Mouse (Mus musculus): ENCODE results near the gene 1700003F12Rik. TPM values are rescaled to one million over a fixed set of nuclear protein-coding genes. Genes with fewer than 3 reads are reported as not detected.

Gene 1700003F12Rik
- polyA plus RNA-seq, 1 experiment from 2014 or later = 4.5 TPM

- H3K9ac ChIP-seq (ENCODE audit: low read length) = no peak overlapping the region
- no peaks in the 10 kb centered on the region for H3K27me3 ChIP-seq (ENCODE audit: control insufficient read depth, insufficient read depth, low read length)
- ATAC-seq (replicated peaks; ENCODE audit: low FRiP score) (no peak), DNase-seq (ENCODE audit: low spot score) (no peak)
- no peak overlapping the region for H3K4me2 ChIP-seq (ENCODE audit: low read depth, low read length, severe bottlenecking)
- H3K36me3 ChIP-seq (ENCODE audit: control insufficient read depth, insufficient read depth, low read length) = no peaks in the 10 kb centered on the region
- peaks cover 8% of the 10 kb centered on the region for H3K4me1 ChIP-seq (replicated peaks; ENCODE audit: control insufficient read depth, insufficient read depth, low read length)
- H3K4me3 ChIP-seq (ENCODE audit: low read depth, low read length) = no peak overlapping the region
- H3K9me3 ChIP-seq (ENCODE audit: control insufficient read depth, low read length) = no peaks in the 10 kb centered on the region
- WGBS = 68% methylated on average over 7 of the region's 7 CpGs
- H3K27ac ChIP-seq (ENCODE audit: low read depth, low read length) = no peak overlapping the region
Observed at GRCm38 (mm10) chr2:154574271-154574670, 27.4 kb downstream of the 1700003F12Rik start.

DNA sequence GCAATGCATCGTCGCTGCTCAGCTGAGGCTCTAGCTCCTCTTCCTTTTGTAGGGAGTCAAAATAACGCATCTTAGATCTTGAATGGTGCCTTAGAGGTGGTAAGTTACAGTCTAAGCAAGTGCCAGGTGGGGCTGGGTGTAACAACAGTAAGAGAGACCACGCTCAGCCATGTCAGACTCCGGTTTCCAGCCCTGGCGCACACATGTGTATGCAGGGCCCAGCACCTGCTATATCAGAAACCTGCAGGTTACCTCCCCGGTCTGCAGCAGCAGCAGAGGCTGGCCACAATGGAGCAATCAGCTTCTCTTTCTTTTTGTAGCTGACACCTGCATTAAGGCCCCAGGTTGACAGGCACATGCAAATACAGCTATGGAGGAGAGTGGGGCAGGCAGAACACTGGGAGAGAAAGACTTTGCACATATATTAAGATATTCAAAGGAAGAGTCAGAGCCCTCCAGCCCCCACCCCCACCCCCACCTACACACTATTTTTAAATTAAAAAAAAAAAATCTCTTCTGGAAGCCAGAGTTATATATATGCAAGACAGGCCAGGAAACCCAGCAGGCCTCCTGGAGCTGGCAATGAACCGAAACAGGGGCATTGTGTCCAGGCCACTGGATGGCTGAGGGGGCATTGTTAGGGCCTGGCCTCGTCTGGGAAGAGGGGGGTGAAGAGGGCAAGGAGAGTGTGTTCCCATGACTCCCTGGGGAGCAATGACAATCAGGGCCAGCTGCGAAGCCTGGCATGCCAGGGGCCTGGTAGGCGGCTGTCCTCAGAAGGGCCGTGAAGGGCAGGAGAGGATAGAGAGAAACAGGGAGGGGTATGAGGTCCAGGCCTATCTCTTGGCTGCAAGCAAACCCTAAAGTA is 30.2 kb downstream of the 1700003F12Rik start:
- Histone ChIP-seq H3K9me3 (ENCODE audit: control insufficient read depth, low read length) (no peaks in the 10 kb centered on the region), H3K9ac (ENCODE audit: low read length) (peak overlapping the region; percentile 12), H3K4me1 (replicated peaks; ENCODE audit: control insufficient read depth, insufficient read depth, low read length) (peaks cover 8% of the 10 kb centered on the region), H3K27me3 (ENCODE audit: control insufficient read depth, insufficient read depth, low read length) (no peaks in the 10 kb centered on the region), H3K4me3 (ENCODE audit: low read depth, low read length) (no peak overlapping the region), H3K36me3 (ENCODE audit: control insufficient read depth, insufficient read depth, low read length) (no peaks in the 10 kb centered on the region), H3K27ac (ENCODE audit: low read depth, low read length) (peak overlapping the region; percentile 57; the same call in 1 of the 2 replicates), H3K4me2 (ENCODE audit: low read depth, low read length, severe bottlenecking) (no peak overlapping the region)
- peak; percentile 64; the same call in 1 of the 2 replicates for ATAC-seq (replicated peaks; ENCODE audit: low FRiP score)
- WGBS = 32% methylated on average over 12 of the region's 12 CpGs
- no peak for DNase-seq (ENCODE audit: low spot score)

- Histone ChIP-seq H3K4me2 (ENCODE audit: low read depth, low read length, severe bottlenecking) (no peak overlapping the region), H3K9me3 (ENCODE audit: control insufficient read depth, low read length) (no peaks in the 10 kb centered on the region), H3K27me3 (ENCODE audit: control insufficient read depth, insufficient read depth, low read length) (no peaks in the 10 kb centered on the region), H3K4me1 (replicated peaks; ENCODE audit: control insufficient read depth, insufficient read depth, low read length) (peaks cover 8% of the 10 kb centered on the region), H3K27ac (ENCODE audit: low read depth, low read length) (no peak overlapping the region), H3K36me3 (ENCODE audit: control insufficient read depth, insufficient read depth, low read length) (no peaks in the 10 kb centered on the region), H3K4me3 (ENCODE audit: low read depth, low read length) (no peak overlapping the region), H3K9ac (ENCODE audit: low read length) (no peak overlapping the region)
- WGBS = 55% methylated on average over 6 of the region's 6 CpGs
- ATAC-seq (replicated peaks; ENCODE audit: low FRiP score) (peak; percentile 44; the same call in 1 of the 2 replicates), DNase-seq (ENCODE audit: low spot score) (no peak)
Observed at GRCm38 (mm10) chr2:154577744-154578067, 30.8 kb downstream of the 1700003F12Rik start.

- Histone ChIP-seq H3K27ac (ENCODE audit: low read depth, low read length) (no peak overlapping the region), H3K4me3 (ENCODE audit: low read depth, low read length) (no peak overlapping the region), H3K4me2 (ENCODE audit: low read depth, low read length, severe bottlenecking) (no peak overlapping the region), H3K9ac (ENCODE audit: low read length) (no peak overlapping the region), H3K36me3 (ENCODE audit: control insufficient read depth, insufficient read depth, low read length) (no peaks in the 10 kb centered on the region), H3K9me3 (ENCODE audit: control insufficient read depth, low read length) (no peaks in the 10 kb centered on the region), H3K27me3 (ENCODE audit: control insufficient read depth, insufficient read depth, low read length) (no peaks in the 10 kb centered on the region), H3K4me1 (replicated peaks; ENCODE audit: control insufficient read depth, insufficient read depth, low read length) (peaks cover 8% of the 10 kb centered on the region)
- WGBS = 84% methylated on average over 8 of the region's 8 CpGs
- no peak for ATAC-seq (replicated peaks; ENCODE audit: low FRiP score)
- DNase-seq (ENCODE audit: low spot score) = no peak
Observed at GRCm38 (mm10) chr2:154580586-154580985, 33.7 kb downstream of the 1700003F12Rik start.

- WGBS = 90% methylated on average over 1 of the region's 1 CpGs
- no peak overlapping the region for H3K4me2 ChIP-seq (ENCODE audit: low read depth, low read length, severe bottlenecking)
- no peaks in the 10 kb centered on the region for H3K36me3 ChIP-seq (ENCODE audit: control insufficient read depth, insufficient read depth, low read length)
- no peaks in the 10 kb centered on the region for H3K9me3 ChIP-seq (ENCODE audit: control insufficient read depth, low read length)
- no peak overlapping the region for H3K27ac ChIP-seq (ENCODE audit: low read depth, low read length)
- H3K4me1 ChIP-seq (replicated peaks; ENCODE audit: control insufficient read depth, insufficient read depth, low read length) = peaks cover 8% of the 10 kb centered on the region
- ATAC-seq (replicated peaks; ENCODE audit: low FRiP score) (no peak), DNase-seq (ENCODE audit: low spot score) (no peak)
- H3K4me3 ChIP-seq (ENCODE audit: low read depth, low read length) = no peak overlapping the region
- H3K27me3 ChIP-seq (ENCODE audit: control insufficient read depth, insufficient read depth, low read length) = no peaks in the 10 kb centered on the region
- H3K9ac ChIP-seq (ENCODE audit: low read length) = no peak overlapping the region
Observed at GRCm38 (mm10) chr2:154581421-154581820, 34.5 kb downstream of the 1700003F12Rik start.

DNA sequence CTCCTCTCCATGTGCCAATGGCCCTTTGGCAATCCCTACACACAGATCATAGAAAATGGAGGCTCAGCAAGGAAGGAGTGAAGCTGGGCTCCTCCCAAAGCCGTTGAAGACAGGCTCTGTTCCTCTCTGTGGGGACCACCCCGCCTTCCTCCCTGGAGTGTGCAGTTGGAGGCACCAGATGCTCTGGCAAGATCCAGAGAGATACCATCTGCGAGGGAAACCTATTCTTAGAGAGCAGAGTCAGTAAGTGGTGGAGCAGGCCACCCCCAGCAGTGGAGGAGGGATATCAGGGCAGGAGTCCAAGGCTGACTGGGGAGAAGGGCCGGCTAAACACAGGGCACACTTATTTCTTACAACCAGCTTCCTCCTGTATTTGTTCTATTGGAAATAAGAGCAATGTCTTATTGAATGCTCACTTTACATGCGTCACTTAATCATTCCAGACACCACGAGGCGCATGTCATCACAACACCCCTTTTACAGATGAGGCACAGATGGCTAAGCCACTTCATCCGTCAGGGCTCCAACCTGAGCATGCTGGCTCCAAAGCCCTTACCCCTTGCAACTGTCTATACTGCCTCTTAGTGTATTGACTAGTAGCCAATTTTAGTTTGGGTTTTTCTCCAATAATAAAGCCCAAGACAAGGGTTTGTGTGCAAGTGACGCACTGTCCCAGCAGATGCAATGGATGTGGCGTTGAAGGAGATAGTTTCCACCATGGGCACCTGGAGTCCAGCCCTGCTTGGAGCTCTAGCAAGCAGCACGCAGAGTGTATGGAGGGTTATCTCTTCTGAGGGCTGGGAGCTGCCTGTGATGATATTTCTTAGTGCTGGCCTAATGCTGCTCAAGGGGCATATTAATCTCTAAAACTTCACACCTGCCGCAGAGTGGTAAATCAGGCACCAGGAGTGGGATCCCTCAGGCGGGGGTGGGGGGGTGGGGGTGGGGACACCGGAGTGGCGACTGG is 37.3 kb downstream of the 1700003F12Rik start:
- H3K4me2 ChIP-seq (ENCODE audit: low read depth, low read length, severe bottlenecking) = no peak overlapping the region
- ATAC-seq (replicated peaks; ENCODE audit: low FRiP score) (no peak), DNase-seq (ENCODE audit: low spot score) (no peak)
- H3K9ac ChIP-seq (ENCODE audit: low read length) = no peak overlapping the region
- no peak overlapping the region for H3K27ac ChIP-seq (ENCODE audit: low read depth, low read length)
- H3K4me1 ChIP-seq (replicated peaks; ENCODE audit: control insufficient read depth, insufficient read depth, low read length) = no peaks in the 10 kb centered on the region
- WGBS = 76% methylated on average over 15 of the region's 15 CpGs
- no peak overlapping the region for H3K4me3 ChIP-seq (ENCODE audit: low read depth, low read length)
- H3K9me3 ChIP-seq (ENCODE audit: control insufficient read depth, low read length) = no peaks in the 10 kb centered on the region
- no peaks in the 10 kb centered on the region for H3K36me3 ChIP-seq (ENCODE audit: control insufficient read depth, insufficient read depth, low read length)
- H3K27me3 ChIP-seq (ENCODE audit: control insufficient read depth, insufficient read depth, low read length) = no peaks in the 10 kb centered on the region

GRCm38 (mm10) chr2:154584931-154585601 is 38.2 kb downstream of the 1700003F12Rik start:
- no peak overlapping the region for H3K4me3 ChIP-seq (ENCODE audit: low read depth, low read length)
- no peaks in the 10 kb centered on the region for H3K27me3 ChIP-seq (ENCODE audit: control insufficient read depth, insufficient read depth, low read length)
- H3K4me1 ChIP-seq (replicated peaks; ENCODE audit: control insufficient read depth, insufficient read depth, low read length) = no peaks in the 10 kb centered on the region
- no peaks in the 10 kb centered on the region for H3K36me3 ChIP-seq (ENCODE audit: control insufficient read depth, insufficient read depth, low read length)
- 78% methylated on average over 17 of the region's 17 CpGs for WGBS
- ATAC-seq (replicated peaks; ENCODE audit: low FRiP score) = no peak
- no peak overlapping the region for H3K9ac ChIP-seq (ENCODE audit: low read length)
- H3K27ac ChIP-seq (ENCODE audit: low read depth, low read length) = no peak overlapping the region
- no peak for DNase-seq (ENCODE audit: low spot score)
- no peaks in the 10 kb centered on the region for H3K9me3 ChIP-seq (ENCODE audit: control insufficient read depth, low read length)
- H3K4me2 ChIP-seq (ENCODE audit: low read depth, low read length, severe bottlenecking) = no peak overlapping the region

DNA sequence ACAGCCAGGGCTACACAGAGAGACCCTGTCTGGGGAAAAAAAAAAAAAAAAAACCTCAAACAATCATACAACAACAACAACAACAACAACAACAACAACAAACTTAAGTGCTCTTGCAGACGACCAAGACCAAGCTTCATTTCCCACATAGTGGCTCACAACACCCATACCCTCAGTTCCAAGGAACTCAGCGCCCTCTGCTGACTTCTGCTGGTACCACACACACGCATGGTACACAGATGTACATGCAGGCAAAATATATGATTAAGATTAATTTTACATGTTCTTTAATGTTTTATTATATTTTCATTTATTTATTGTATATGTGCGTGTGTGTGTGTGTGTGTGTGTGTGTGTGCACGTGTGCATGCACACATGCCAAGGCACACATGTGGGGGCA is 39.5 kb downstream of the 1700003F12Rik start:
- Histone ChIP-seq H3K36me3 (ENCODE audit: control insufficient read depth, insufficient read depth, low read length) (no peaks in the 10 kb centered on the region), H3K4me2 (ENCODE audit: low read depth, low read length, severe bottlenecking) (no peak overlapping the region), H3K9me3 (ENCODE audit: control insufficient read depth, low read length) (no peaks in the 10 kb centered on the region), H3K4me1 (replicated peaks; ENCODE audit: control insufficient read depth, insufficient read depth, low read length) (no peaks in the 10 kb centered on the region), H3K4me3 (ENCODE audit: low read depth, low read length) (no peak overlapping the region), H3K27me3 (ENCODE audit: control insufficient read depth, insufficient read depth, low read length) (no peaks in the 10 kb centered on the region), H3K9ac (ENCODE audit: low read length) (no peak overlapping the region), H3K27ac (ENCODE audit: low read depth, low read length) (no peak overlapping the region)
- peak; percentile 75 for DNase-seq (ENCODE audit: low spot score)
- WGBS = 68% methylated on average over 5 of the region's 5 CpGs
- no peak for ATAC-seq (replicated peaks; ENCODE audit: low FRiP score)
